Mouse (Mus musculus): Measurements from ENCODE around the gene Thbs2.

Gene Thbs2

GRCm38 (mm10) chr17:14693994-14694374, at the start of gene Thbs2:
Thbs2 (minus strand) TSS chr17:14694235.
- DNase-seq (ENCODE audit: extremely low spot score) = peak; percentile 53

DNA sequence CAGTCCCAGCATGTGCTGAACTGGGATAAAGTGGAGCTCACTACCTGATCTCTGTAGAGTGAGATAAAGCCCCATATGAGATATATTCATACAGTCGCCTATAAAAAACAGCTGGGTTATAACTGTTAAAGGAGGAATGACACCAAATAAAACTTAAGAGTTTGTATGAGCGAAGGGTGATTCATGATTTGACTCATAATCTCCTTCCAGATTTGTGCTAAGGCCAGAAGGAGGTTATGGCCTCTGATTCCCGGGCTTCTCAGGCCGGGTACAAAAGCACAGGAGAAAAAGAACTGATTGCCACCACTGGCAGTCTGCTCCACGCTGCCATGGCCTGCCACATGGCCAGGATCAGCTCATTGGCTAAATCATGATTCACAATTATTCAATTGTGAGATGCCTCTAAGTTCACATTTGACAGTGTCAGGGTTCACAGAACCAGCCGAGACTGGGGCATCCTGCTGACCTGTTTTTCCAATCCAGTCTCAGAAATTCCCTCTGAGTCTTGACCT, 41.5 kb upstream of the Thbs2 start:
- DNase-seq (ENCODE audit: extremely low spot score) = no peak

GRCm38 (mm10) chr17:14734380-14734779, 40.3 kb upstream of the Thbs2 start:
- no peak for DNase-seq (ENCODE audit: extremely low spot score)

DNA sequence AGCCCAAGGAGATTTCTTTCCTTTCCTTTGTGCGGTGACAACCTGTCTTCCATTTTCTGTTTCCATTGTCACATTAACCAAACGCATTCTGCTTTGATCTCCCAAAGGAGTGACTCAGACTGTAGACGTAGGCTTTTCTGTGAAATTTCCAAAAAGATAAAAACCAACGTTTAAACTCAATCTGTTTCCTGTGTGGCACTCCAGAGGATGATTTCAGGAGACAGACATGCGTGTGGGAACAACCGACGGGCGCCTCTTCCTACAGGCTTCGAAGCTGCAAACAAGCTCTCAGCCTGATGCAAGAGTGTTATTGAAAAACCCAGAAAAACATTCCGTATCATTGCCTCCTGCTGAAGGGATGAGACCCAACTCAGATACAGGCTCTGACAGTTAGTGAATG, 39.9 kb upstream of the Thbs2 start:
- no peak for DNase-seq (ENCODE audit: extremely low spot score)

GRCm38 (mm10) chr17:14733027-14733426, 39.0 kb upstream of the Thbs2 start:
- no peak for DNase-seq (ENCODE audit: extremely low spot score)

- DNase-seq (ENCODE audit: extremely low spot score) = no peak
These were observed 36.6 kb upstream of the Thbs2 start for GRCm38 (mm10) chr17:14730629-14731028.

GRCm38 (mm10) chr17:14727481-14727880, 33.4 kb upstream of the Thbs2 start:
- peak; percentile 57 for DNase-seq (ENCODE audit: extremely low spot score)

GRCm38 (mm10) chr17:14724786-14725185, 30.8 kb upstream of the Thbs2 start:
- DNase-seq (ENCODE audit: extremely low spot score) = no peak

DNA sequence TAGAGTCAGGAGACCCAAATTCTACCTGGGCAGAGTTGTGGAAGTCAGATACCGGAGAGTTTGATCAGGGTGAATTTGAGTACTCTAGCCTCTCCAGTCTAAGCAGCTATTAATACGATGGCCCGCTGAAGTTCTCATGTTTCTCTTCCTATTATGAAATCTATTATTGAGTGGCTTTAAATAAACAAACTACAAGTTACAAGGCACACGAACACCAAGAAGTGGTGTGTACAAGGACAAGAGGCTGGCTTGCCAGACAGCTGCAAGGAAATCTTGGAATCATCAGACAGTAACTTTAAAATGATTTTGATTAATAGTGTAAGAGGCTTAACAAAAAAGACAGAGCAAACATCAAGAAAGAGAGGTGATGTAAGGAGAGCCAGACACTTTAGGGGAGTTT, 27.3 kb upstream of the Thbs2 start:
- no peak for DNase-seq (ENCODE audit: extremely low spot score)

GRCm38 (mm10) chr17:14720912-14721311, 26.9 kb upstream of the Thbs2 start:
- DNase-seq (ENCODE audit: extremely low spot score) = no peak

- DNase-seq (ENCODE audit: extremely low spot score) = no peak
These were observed 26.2 kb upstream of the Thbs2 start for GRCm38 (mm10) chr17:14720227-14720626.

GRCm38 (mm10) chr17:14718801-14719200, 24.8 kb upstream of the Thbs2 start:
- DNase-seq (ENCODE audit: extremely low spot score) = peak; percentile 8

DNA sequence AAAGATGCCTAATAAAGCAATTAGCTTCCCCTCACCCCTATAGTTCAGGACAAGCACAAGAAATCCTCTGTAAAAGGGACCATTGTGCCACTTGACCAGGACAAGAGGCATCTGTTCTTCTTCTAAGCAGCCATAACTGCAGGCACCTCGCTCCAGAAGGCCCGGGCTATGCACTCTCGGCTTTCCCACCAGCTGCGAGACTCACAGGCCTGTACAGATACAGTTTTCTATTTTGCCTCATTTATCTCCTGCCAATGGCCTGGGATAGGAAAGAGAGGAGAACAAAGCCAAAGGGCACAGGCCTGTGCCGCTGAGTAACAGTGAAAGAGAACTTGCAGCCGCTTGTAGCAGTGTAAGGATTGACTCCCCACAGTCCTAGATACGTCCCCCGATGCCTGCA, 20.7 kb upstream of the Thbs2 start:
- no peak for DNase-seq (ENCODE audit: extremely low spot score)

- DNase-seq (ENCODE audit: extremely low spot score) = no peak
These were observed 20.3 kb upstream of the Thbs2 start for GRCm38 (mm10) chr17:14714374-14714773.

DNA sequence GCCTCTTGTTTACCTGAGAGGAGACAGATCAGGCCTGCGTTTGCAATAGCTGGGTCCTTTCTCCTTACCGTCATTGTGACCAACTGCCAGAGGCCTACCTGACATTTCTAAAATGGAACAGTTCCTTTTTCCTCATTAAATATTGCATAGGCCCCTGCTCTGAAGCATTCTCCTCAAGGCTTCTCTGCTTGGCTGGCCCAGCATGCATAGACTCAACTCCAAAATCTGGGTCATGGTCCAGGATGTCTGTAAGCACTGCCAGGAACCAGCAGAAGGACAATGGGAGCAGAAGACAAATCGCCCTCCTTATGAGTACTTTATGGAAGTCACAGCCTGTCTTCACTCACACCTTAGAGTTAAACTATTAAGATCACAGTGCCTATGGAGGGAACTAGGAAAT, 17.7 kb upstream of the Thbs2 start:
- DNase-seq (ENCODE audit: extremely low spot score) = no peak

DNA sequence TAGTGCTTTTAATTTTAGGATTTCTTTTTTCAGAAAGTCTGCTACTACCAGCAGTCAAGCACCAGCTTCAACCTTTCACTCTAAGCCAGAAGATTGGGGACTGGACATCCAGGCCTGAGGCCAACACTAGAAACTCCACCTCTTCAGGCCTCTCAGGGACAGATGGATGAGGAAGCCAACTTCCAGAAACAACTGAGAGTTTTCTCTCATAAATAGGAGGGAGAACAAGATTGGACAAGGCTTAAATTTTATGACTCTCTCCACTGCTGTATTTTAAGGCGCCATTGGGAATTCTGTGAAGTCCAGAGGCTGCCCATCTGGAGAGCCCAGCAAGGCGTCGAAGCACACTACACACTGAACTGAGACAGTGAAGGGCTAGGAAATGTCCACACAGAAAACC, 17.0 kb upstream of the Thbs2 start:
- no peak for DNase-seq (ENCODE audit: extremely low spot score)

DNA sequence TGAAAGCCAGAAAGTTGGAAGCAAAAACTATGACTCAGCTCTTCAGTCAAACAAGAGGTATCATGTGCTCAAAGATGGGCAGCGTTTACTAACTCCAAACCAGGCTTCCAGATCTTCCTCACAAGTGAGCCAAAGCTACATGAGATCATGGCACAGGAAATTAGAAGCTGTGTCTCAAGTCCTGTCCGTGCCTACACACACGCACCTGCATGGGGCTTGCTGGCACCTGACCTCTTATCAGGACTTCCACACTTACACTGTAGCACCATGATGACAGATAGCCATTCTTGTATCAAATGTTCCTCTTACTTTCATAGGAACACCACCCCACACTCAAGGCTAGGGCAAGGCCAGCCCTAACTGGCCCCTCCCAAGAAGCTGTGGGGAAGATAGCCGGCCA, 12.0 kb upstream of the Thbs2 start:
- no peak for DNase-seq (ENCODE audit: extremely low spot score)

DNA sequence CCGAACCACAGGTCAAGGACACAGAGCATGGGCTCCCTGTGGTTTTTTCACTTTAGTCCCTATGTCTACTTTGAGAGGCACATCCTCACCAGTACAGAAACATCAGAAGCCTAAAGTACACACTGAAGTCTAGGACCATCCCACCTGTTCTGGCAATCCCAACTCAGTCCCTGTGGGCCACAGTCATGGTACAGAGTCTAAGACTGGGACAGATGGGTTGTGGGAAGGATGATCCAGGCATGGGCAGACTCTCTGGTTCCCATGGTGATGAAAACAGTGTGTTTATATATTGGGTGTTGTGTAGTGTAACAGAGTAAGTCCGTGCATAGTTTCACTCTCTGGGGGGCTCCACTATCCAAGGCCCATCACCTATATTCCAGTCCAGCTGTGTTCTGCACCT, 11.4 kb upstream of the Thbs2 start:
- no peak for DNase-seq (ENCODE audit: extremely low spot score)

GRCm38 (mm10) chr17:14703771-14704170, 9.7 kb upstream of the Thbs2 start:
- no peak for DNase-seq (ENCODE audit: extremely low spot score)

- no peak for DNase-seq (ENCODE audit: extremely low spot score)
These were observed 9.2 kb upstream of the Thbs2 start for GRCm38 (mm10) chr17:14703268-14703667.

DNA sequence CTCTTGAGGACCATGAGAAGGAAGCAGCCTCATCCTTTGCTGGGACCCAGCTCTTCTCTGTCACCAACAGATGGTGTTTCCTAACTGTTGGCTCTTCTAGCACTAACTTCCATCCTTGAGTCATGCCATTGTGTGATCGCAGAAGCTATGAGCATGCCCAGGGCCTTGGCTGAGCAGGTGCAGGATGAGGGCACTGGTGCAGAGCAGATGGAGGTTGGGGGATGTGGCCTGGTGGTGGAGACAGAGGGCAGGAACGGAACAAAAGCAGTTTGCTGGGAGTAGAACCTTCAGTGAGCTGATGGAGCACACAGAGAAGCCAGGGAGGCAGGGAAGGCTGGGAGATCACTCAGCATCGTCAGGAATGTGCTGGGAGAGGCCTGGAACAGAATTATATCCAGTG, 8.7 kb upstream of the Thbs2 start:
- no peak for DNase-seq (ENCODE audit: extremely low spot score)

DNA sequence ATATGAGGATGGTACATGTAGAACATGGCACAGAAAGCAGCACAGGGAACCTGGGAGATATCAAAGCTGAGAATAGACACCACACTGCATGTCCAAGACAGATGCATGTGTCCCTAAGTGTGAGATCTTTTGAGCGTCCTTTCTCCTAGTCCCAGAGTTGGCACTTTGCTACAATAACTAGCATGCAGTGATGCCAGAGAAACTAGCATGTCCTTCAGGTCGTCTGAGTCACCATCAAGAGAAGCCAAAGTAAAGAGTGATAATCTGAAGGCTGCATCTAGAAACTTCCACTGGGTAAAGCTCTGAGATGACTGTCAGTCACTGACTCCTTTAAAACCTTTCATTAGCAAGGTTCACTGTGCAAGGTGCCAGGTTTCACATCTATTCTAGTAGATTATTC, 7.9 kb upstream of the Thbs2 start:
- no peak for DNase-seq (ENCODE audit: extremely low spot score)

DNA sequence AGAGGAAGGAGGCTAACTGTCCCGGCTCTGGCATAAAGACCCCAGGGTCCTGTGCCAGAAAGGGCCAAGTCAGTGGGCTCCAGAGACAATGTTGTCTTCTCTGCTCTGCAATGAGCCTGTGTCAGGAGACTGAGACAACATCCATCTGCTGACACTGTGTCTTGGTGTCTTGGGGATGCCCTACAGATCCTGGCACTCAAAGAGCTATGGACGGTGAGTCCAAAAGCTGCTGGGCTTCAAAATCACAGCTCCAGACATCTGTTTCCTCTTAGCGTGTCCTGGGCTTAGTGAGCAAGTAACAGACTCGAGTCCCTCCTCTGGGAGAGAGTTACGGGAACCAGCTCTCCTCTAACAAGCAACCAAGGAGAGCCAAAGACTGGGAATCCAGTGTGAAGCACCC, 6.2 kb upstream of the Thbs2 start:
- DNase-seq (ENCODE audit: extremely low spot score) = no peak

GRCm38 (mm10) chr17:14698188-14698587, 4.2 kb upstream of the Thbs2 start:
- DNase-seq (ENCODE audit: extremely low spot score) = no peak

GRCm38 (mm10) chr17:14697096-14697495, 3.1 kb upstream of the Thbs2 start:
- no peak for DNase-seq (ENCODE audit: extremely low spot score)
